Mouse (Mus musculus) stomach, postnatal 0 days (tissue): Measurements from ENCODE around the gene Fam92b. TPM values are rescaled to one million over a fixed set of nuclear protein-coding genes. Genes with fewer than 3 reads are reported as not detected.

Experiments
- ATAC-seq: fragments of 200-750 bp; cut with Nextera tagmentation; 2 replicates; pipeline ENCODE4 v1.8.0; 2017; ENCODE audit not compliant: low FRiP score, low TSS enrichment
- DNase-seq: peaks from one replicate; pipeline ENCODE4 v3.0.0-alpha.2; 2016; ENCODE audit warnings: low spot score
- H3K27ac ChIP-seq: fragments of 300-500 bp; sonication (generic); replicated peaks from 2 replicates; pipeline ENCODE4 v1.5.1; 2014; ENCODE audit warnings: mild to moderate bottlenecking, control low read depth
- H3K27me3 ChIP-seq: fragments of 300-500 bp; sonication (generic); 2 replicates; pipeline ENCODE4 v1.6.1; 2014; ENCODE audit warnings: low read length; ENCODE audit not compliant: control insufficient read depth, insufficient read depth
- H3K36me3 ChIP-seq: fragments of 300-500 bp; sonication (generic); 2 replicates; pipeline ENCODE4 v1.6.1; 2014; ENCODE audit warnings: low read length, mixed read lengths; ENCODE audit not compliant: control insufficient read depth, insufficient read depth
- H3K4me1 ChIP-seq: fragments of 300-500 bp; sonication (generic); replicated peaks from 2 replicates; pipeline ENCODE4 v1.6.1; 2014; ENCODE audit warnings: antibody characterized with exemption; ENCODE audit not compliant: control insufficient read depth, insufficient read depth
- H3K4me2 ChIP-seq: fragments of 300-500 bp; sonication (generic); replicated peaks from 2 replicates; pipeline ENCODE4 v1.6.1; 2014; ENCODE audit warnings: low read depth, mild to moderate bottlenecking, control low read depth, moderate library complexity
- H3K4me3 ChIP-seq: fragments of 300-500 bp; sonication (generic); 2 replicates; pipeline ENCODE4 v1.5.1; 2014; ENCODE audit warnings: low read depth, low read length, control low read depth
- H3K9ac ChIP-seq: fragments of 300-500 bp; sonication (generic); 2 replicates; pipeline ENCODE4 v1.6.1; 2014; ENCODE audit warnings: mild to moderate bottlenecking, low read length, control low read depth, mixed read lengths
- H3K9me3 ChIP-seq: fragments of 300-500 bp; sonication (generic); 2 replicates; pipeline ENCODE4 v1.6.1; 2016; ENCODE audit warnings: low read length; ENCODE audit not compliant: control insufficient read depth
- CTCF ChIP-seq: IDR thresholded peaks from 2 replicates; pipeline ENCODE4 v1.5.1; 2016; ENCODE audit warnings: antibody characterized with exemption, low read depth, mild to moderate bottlenecking, moderate library complexity
- EP300 ChIP-seq: optimal IDR thresholded peaks from 2 replicates; pipeline ENCODE3; 2016; ENCODE audit warnings: antibody characterized with exemption
- WGBS: fragments of 180-500 bp; shearing (Covaris S2); extraction: QIAGEN DNeasy Blood & Tissue Kit; methylation state at CpG from one replicate; pipeline ENCODE4 v1.1.7; 2014; 5-methylcytosine and 5-hydroxymethylcytosine counted together
- polyA plus RNA-seq: library from polyadenylated mRNA; unstranded; fragments of >200 nt; fragmentation: Nextera tagmentation; extraction: Ambion mirVana; gene quantifications from 2 replicates; pipeline ENCODE4 v1.2.1, GENCODE M21; 2015

The Fam92b gene
- polyA plus RNA-seq, 1 experiment from 2014 or later: 0.18 TPM

DNA sequence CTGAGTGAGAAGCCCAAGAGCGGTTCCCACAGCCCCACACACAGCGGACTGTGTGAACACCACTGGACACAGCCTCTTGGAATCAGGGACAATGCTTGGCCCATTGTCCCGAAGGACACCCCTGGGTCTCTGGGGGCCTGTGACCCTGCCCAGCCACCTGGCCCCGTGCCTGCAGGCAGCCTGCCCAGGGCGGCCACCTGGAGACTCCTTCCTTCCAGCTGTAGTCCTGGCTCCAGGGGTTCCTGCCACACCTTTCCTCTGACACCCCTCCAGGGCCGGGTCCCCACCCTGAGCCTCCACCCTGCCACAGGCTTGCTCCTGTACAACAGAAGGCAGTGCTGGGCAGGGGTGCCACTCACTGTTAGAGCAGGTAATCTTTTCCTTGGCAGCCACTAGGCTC, 11.2 kb upstream of the Fam92b start:
- no peak overlapping the region for H3K4me3 ChIP-seq
- H3K4me2 ChIP-seq: no peak overlapping the region
- no peak for ATAC-seq
- no peaks in the 10 kb centered on the region for H3K36me3 ChIP-seq
- no peaks in the 10 kb centered on the region for H3K27me3 ChIP-seq
- WGBS: 56% methylated on average over 6 of the region's 6 CpGs
- no peak for TF ChIP-seq CTCF
- TF ChIP-seq EP300: no peak
- no peak for DNase-seq
- peaks cover 18% of the 10 kb centered on the region for H3K4me1 ChIP-seq
- no peak overlapping the region for H3K9ac ChIP-seq
- H3K9me3 ChIP-seq: no peaks in the 10 kb centered on the region
- no peak overlapping the region for H3K27ac ChIP-seq

DNA sequence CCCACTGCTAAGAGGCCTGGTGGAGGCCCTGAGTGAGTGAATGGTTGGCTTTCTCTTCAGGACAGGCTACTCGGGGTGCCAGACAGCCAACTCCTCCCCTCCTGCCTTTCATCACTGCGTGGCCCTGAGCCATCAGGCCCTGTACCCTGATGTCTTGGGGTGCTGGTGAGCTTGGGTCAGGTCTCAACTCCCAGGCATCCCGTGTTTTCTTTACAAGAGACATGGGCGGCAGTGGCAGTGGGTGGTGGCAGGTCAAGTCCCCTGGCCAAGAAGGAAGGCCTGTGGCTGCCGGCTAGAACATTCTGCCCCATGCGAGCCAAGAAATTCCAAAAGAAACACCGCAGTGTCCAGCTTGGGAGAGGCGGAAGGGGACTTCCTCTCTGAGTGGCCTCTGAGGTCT, 9.2 kb upstream of the Fam92b start:
- Histone ChIP-seq H3K9me3 (no peaks in the 10 kb centered on the region), H3K36me3 (no peaks in the 10 kb centered on the region), H3K4me1 (peaks cover 18% of the 10 kb centered on the region), H3K27me3 (no peaks in the 10 kb centered on the region), H3K9ac (no peak overlapping the region), H3K4me3 (no peak overlapping the region), H3K27ac (no peak overlapping the region), H3K4me2 (no peak overlapping the region)
- 41% methylated on average over 8 of the region's 8 CpGs for WGBS
- no peak for ATAC-seq
- DNase-seq: no peak
- TF ChIP-seq EP300 (no peak), CTCF (no peak)

DNA sequence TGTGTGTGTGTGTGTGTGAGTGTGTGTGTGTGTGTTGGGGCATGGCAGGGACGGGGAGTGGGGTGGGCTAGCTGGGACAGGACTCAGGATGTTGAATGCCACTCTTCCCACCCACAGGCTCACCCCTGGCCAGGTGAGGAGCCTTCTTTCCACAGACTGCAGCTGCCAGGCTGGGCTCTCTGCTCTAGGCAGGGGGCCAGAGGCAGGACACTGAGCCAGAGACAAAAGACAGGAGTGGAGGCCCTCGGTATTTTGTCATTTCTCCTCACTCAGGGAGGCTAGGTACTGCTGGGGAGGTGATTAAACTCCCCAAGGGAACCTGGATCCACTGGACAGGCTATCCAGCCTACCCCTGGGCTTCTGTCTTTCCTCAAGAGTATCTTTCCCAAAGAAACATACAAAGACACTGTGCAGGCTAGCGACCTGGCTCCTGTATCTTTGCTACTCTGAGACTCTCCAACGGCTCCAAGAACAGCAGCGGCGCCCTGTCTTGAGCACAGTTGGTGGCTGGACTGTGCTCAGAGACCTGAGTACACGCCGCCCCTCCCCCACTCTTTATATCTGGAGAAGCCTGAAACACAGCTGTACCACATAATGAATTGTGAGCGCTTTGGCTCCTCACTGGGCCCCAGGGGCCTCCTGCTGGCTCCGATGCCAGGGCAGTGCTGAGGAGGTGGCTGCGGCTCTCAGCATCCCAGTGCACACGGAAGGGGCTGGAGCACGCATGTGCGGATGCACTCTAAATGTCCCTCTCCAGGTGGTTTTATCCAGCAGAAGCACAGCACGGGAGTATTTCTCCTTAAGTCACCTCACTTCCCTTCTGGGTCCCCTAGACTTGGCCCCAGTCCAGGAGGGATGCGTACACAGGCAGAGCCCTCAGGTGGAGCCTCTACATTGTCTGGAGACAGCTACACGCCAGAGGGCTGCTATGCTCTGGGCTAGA, 7.9 kb upstream of the Fam92b start:
- TF ChIP-seq EP300 (peak; percentile 62), CTCF (no peak)
- peak overlapping the region; percentile 75 for H3K27ac ChIP-seq
- H3K9ac ChIP-seq: peak overlapping the region; percentile 18; the same call in 1 of the 2 replicates
- peak; percentile 19 for ATAC-seq
- WGBS: 10% methylated on average over 17 of the region's 17 CpGs
- peak overlapping the region; percentile 21; the same call in 1 of the 2 replicates for H3K4me2 ChIP-seq
- H3K4me1 ChIP-seq: peaks cover 14% of the 10 kb centered on the region
- H3K27me3 ChIP-seq: no peaks in the 10 kb centered on the region
- peak; percentile 53 for DNase-seq
- H3K9me3 ChIP-seq: no peaks in the 10 kb centered on the region
- no peaks in the 10 kb centered on the region for H3K36me3 ChIP-seq
- no peak overlapping the region for H3K4me3 ChIP-seq

- ATAC-seq: peak; percentile 50
- TF ChIP-seq EP300 (no peak), CTCF (no peak)
- Histone ChIP-seq H3K36me3 (no peaks in the 10 kb centered on the region), H3K27me3 (no peaks in the 10 kb centered on the region), H3K9me3 (no peaks in the 10 kb centered on the region), H3K4me2 (no peak overlapping the region), H3K4me1 (peaks cover 13% of the 10 kb centered on the region), H3K27ac (no peak overlapping the region), H3K4me3 (no peak overlapping the region), H3K9ac (no peak overlapping the region)
- DNase-seq: peak; percentile 60
- 24% methylated on average over 9 of the region's 9 CpGs for WGBS
Observed at GRCm38 (mm10) chr8:120184366-120184765, 7.1 kb upstream of the Fam92b start.

- no peaks in the 10 kb centered on the region for H3K27me3 ChIP-seq
- no peaks in the 10 kb centered on the region for H3K36me3 ChIP-seq
- H3K9me3 ChIP-seq: no peaks in the 10 kb centered on the region
- no peak overlapping the region for H3K9ac ChIP-seq
- 79% methylated on average over 4 of the region's 4 CpGs for WGBS
- DNase-seq (no peak), ATAC-seq (no peak)
- H3K4me1 ChIP-seq: peaks cover 14% of the 10 kb centered on the region
- TF ChIP-seq EP300: no peak
- TF ChIP-seq CTCF: no peak
- H3K27ac ChIP-seq: no peak overlapping the region
- no peak overlapping the region for H3K4me3 ChIP-seq
- H3K4me2 ChIP-seq: no peak overlapping the region
Observed at GRCm38 (mm10) chr8:120181861-120182414, 4.7 kb upstream of the Fam92b start.

- Histone ChIP-seq H3K27me3 (no peaks in the 10 kb centered on the region), H3K9ac (no peak overlapping the region), H3K4me3 (no peak overlapping the region), H3K27ac (no peak overlapping the region), H3K4me1 (peaks cover 15% of the 10 kb centered on the region), H3K4me2 (no peak overlapping the region), H3K9me3 (no peaks in the 10 kb centered on the region), H3K36me3 (no peaks in the 10 kb centered on the region)
- no peak for TF ChIP-seq EP300
- no peak for TF ChIP-seq CTCF
- DNase-seq (no peak), ATAC-seq (no peak)
- 74% methylated on average over 5 of the region's 5 CpGs for WGBS
Observed at GRCm38 (mm10) chr8:120181274-120181673, 4.0 kb upstream of the Fam92b start.
